Mouse (Mus musculus) liver, adult 2 months (tissue): Measurements from ENCODE around the gene Wrap53. TPM values are rescaled to one million over a fixed set of nuclear protein-coding genes. Genes with fewer than 3 reads are reported as not detected.
A peak's percentile ranks its signal among the peaks of the same experiment; 100 is the strongest.
"Not testable (repeated sequence)": the region's sequence is repeated elsewhere in the genome, so short reads cannot be mapped to it uniquely, and the experiment has no call there.

ENCODE experiments used
- DNase-seq: peaks from one replicate; pipeline ENCODE4 v3.0.0-alpha.2; 2011; ENCODE audit warnings: low read depth, low spot score; ENCODE audit errors: extremely low read depth
- H3K27ac ChIP-seq: fragments of 200-500 bp; replicated peaks from 2 replicates; pipeline ENCODE4 v1.5.1; 2012; ENCODE audit warnings: low read depth, mild to moderate bottlenecking, control low read depth, inconsistent platforms, low read length; ENCODE audit not compliant: insufficient read depth
- H3K27me3 ChIP-seq: fragments of 200-500 bp; 2 replicates; pipeline ENCODE4 v1.6.1; 2012; ENCODE audit warnings: mild to moderate bottlenecking, moderate library complexity, low read length, inconsistent platforms; ENCODE audit not compliant: control insufficient read depth, insufficient read depth
- H3K36me3 ChIP-seq: fragments of 200-500 bp; 2 replicates; pipeline ENCODE4 v1.6.1; 2012; ENCODE audit warnings: low read length, inconsistent platforms; ENCODE audit not compliant: control insufficient read depth, insufficient read depth
- H3K4me1 ChIP-seq: fragments of 200-500 bp; 2 replicates; pipeline ENCODE4 v1.6.1; 2011; ENCODE audit warnings: low read length; ENCODE audit not compliant: control insufficient read depth, insufficient read depth
- H3K4me3 ChIP-seq: fragments of 200-500 bp; 2 replicates; pipeline ENCODE4 v1.5.1; 2011; ENCODE audit warnings: low read depth, mild to moderate bottlenecking, control low read depth, low read length, moderate library complexity; ENCODE audit not compliant: insufficient read depth
- H3K79me2 ChIP-seq: fragments of 200-500 bp; 2 replicates; pipeline ENCODE4 v1.6.1; 2012; ENCODE audit warnings: inconsistent platforms, mild to moderate bottlenecking, low read length, moderate library complexity; ENCODE audit not compliant: control insufficient read depth, insufficient read depth
- H3K9ac ChIP-seq: fragments of 200-500 bp; 2 replicates; pipeline ENCODE4 v1.6.1; 2012; ENCODE audit warnings: low read depth, mild to moderate bottlenecking, control low read depth, inconsistent platforms, low read length
- CTCF ChIP-seq: fragments of 200-500 bp; IDR thresholded peaks from 2 replicates; pipeline ENCODE4 v1.5.1; 2011; ENCODE audit warnings: low read depth, low read length, control low read depth
- POLR2A ChIP-seq: fragments of 200-500 bp; IDR thresholded peaks from 2 replicates; pipeline ENCODE4 v1.6.1; 2011; ENCODE audit warnings: low read length, control low read depth; ENCODE audit not compliant: insufficient read depth; ENCODE audit errors: extremely low read depth
- WGBS: fragments of 180-500 bp; shearing (Covaris S2); methylation state at CpG from one replicate; pipeline ENCODE4 v1.1.7; 2018; 5-methylcytosine and 5-hydroxymethylcytosine counted together
- polyA plus RNA-seq: library from polyadenylated mRNA; depleted of rRNA; stranded (reverse); fragments of >200 nt; gene quantifications from 2 replicates; pipeline ENCODE4 v1.2.3, GENCODE M21; 2012
- total RNA-seq: library from RNA; depleted of rRNA; stranded (reverse); fragments of >200 nt; gene quantifications from 2 replicates; pipeline ENCODE4 v1.2.3, GENCODE M21; 2014

Wrap53 gene
- total and polyA plus RNA-seq, 2 experiments = 5.6 to 11.2 TPM

GRCm38 (mm10) chr11:69534990-69535389 lies 45.1 kb downstream of the Wrap53 start:
- Histone ChIP-seq H3K4me3 (no peak overlapping the region), H3K79me2 (no peaks in the 10 kb centered on the region), H3K27me3 (no peaks in the 10 kb centered on the region), H3K9ac (no peak overlapping the region), H3K27ac (no peak overlapping the region), H3K4me1 (no peaks in the 10 kb centered on the region), H3K36me3 (no peaks in the 10 kb centered on the region)
- TF ChIP-seq CTCF (no peak), POLR2A (no peak)
- 83% methylated on average over 1 of the region's 1 CpGs for WGBS
- no peak for DNase-seq

- no peak overlapping the region for H3K27ac ChIP-seq
- H3K9ac ChIP-seq = no peak overlapping the region
- no peaks in the 10 kb centered on the region for H3K27me3 ChIP-seq
- whole genome bisulfite sequencing = 86% methylated on average over 7 of the region's 7 CpGs
- no peak for TF ChIP-seq CTCF
- no peak for TF ChIP-seq POLR2A
- H3K36me3 ChIP-seq = no peaks in the 10 kb centered on the region
- no peak overlapping the region for H3K4me3 ChIP-seq
- no peaks in the 10 kb centered on the region for H3K4me1 ChIP-seq
- H3K79me2 ChIP-seq = no peaks in the 10 kb centered on the region
- DNase-seq = no peak
Measured at GRCm38 (mm10) chr11:69532480-69533150, 47.4 kb downstream of the Wrap53 start.

GRCm38 (mm10) chr11:69530755-69531154 lies 49.3 kb downstream of the Wrap53 start:
- H3K27me3 ChIP-seq, H3K9ac ChIP-seq, H3K79me2 ChIP-seq, DNase-seq, H3K27ac ChIP-seq, H3K4me1 ChIP-seq, H3K36me3 ChIP-seq, H3K4me3 ChIP-seq: not testable (repeated sequence)
- TF ChIP-seq CTCF = peak; percentile 39
- WGBS = 92% methylated on average over 6 of the region's 6 CpGs

DNA sequence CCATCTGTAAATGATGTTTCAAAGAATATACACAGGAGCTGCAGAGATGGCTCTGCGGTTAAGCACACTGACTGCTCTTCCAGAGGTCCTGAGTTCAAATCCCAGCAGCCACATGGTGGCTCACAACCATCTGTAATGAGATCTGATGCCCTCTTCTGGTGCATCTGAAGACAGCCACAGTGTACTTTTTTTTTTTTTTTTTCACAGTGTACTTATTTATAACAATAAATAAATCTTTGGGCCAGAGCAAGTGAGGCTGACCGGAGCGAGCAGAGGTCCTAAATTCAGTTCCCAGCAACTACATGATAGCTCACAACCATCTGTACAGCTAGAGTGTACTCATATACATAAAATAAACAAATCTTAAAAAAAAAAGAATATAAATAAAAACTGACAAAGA lies 49.8 kb downstream of the Wrap53 start:
- not testable (repeated sequence) for H3K9ac ChIP-seq, H3K27ac ChIP-seq, H3K4me1 ChIP-seq, H3K79me2 ChIP-seq, H3K27me3 ChIP-seq, H3K36me3 ChIP-seq, H3K4me3 ChIP-seq, DNase-seq
- WGBS = 93% methylated on average over 3 of the region's 3 CpGs

GRCm38 (mm10) chr11:69528031-69528390 lies 52.0 kb downstream of the Wrap53 start:
- Histone ChIP-seq H3K79me2 (no peaks in the 10 kb centered on the region), H3K9ac (no peak overlapping the region), H3K36me3 (no peaks in the 10 kb centered on the region), H3K4me3 (no peak overlapping the region), H3K27ac (no peak overlapping the region), H3K27me3 (peaks cover 8% of the 10 kb centered on the region; the same call in 1 of the 2 replicates), H3K4me1 (no peaks in the 10 kb centered on the region)
- DNase-seq = no peak
- TF ChIP-seq POLR2A (no peak), CTCF (no peak)
- WGBS = 86% methylated on average over 4 of the region's 4 CpGs

GRCm38 (mm10) chr11:69527098-69528030 lies 52.7 kb downstream of the Wrap53 start:
- H3K79me2 ChIP-seq = no peaks in the 10 kb centered on the region
- H3K36me3 ChIP-seq = no peaks in the 10 kb centered on the region
- no peak for TF ChIP-seq POLR2A
- TF ChIP-seq CTCF = no peak
- H3K4me3 ChIP-seq = no peak overlapping the region
- no peak overlapping the region for H3K27ac ChIP-seq
- DNase-seq = no peak
- 38% methylated on average over 30 of the region's 30 CpGs for WGBS
- no peak overlapping the region for H3K9ac ChIP-seq
- no peaks in the 10 kb centered on the region for H3K4me1 ChIP-seq
- peaks cover 8% of the 10 kb centered on the region; the same call in 1 of the 2 replicates for H3K27me3 ChIP-seq
